Mouse (Mus musculus): ENCODE results near the gene Kank2.
A peak's percentile ranks its signal among the peaks of the same experiment; 100 is the strongest.

Kank2 gene

GRCm38 (mm10) chr9:21748491-21748890 is 50.1 kb downstream of the Kank2 start:
- DNase-seq: no peak

GRCm38 (mm10) chr9:21748033-21748432 is 50.5 kb downstream of the Kank2 start:
- DNase-seq: no peak

- no peak for DNase-seq
Observed at GRCm38 (mm10) chr9:21747238-21747774, 51.2 kb downstream of the Kank2 start.

GRCm38 (mm10) chr9:21741514-21741913 is 57.0 kb downstream of the Kank2 start:
- DNase-seq: no peak

GRCm38 (mm10) chr9:21740427-21740826 is 58.1 kb downstream of the Kank2 start:
- no peak for DNase-seq

GRCm38 (mm10) chr9:21738776-21739175 is 59.8 kb downstream of the Kank2 start:
- no peak for DNase-seq

GRCm38 (mm10) chr9:21737188-21737587 is 61.4 kb downstream of the Kank2 start:
- no peak for DNase-seq

GRCm38 (mm10) chr9:21736580-21736979 is 62.0 kb downstream of the Kank2 start:
- DNase-seq: no peak

- no peak for DNase-seq
Observed at GRCm38 (mm10) chr9:21735126-21735525, 63.4 kb downstream of the Kank2 start.

GRCm38 (mm10) chr9:21733989-21734388 is 64.6 kb downstream of the Kank2 start:
- no peak for DNase-seq

GRCm38 (mm10) chr9:21733446-21733845 is 65.1 kb downstream of the Kank2 start:
- no peak for DNase-seq

- DNase-seq: no peak
Observed at GRCm38 (mm10) chr9:21732288-21732687, 66.3 kb downstream of the Kank2 start.

- no peak for DNase-seq
Observed at GRCm38 (mm10) chr9:21729264-21729663, 69.3 kb downstream of the Kank2 start.

GRCm38 (mm10) chr9:21728261-21728832 is 70.2 kb downstream of the Kank2 start:
- no peak for DNase-seq

- DNase-seq: no peak
Observed at GRCm38 (mm10) chr9:21726218-21726975, 72.1 kb downstream of the Kank2 start.

- DNase-seq: no peak
Observed at GRCm38 (mm10) chr9:21725224-21726121, 73.1 kb downstream of the Kank2 start.

GRCm38 (mm10) chr9:21724147-21724536 is 74.4 kb downstream of the Kank2 start:
- DNase-seq: peak; percentile 84 to 85

- DNase-seq: peak; percentile 54 to 58
Observed at GRCm38 (mm10) chr9:21723377-21724146, 75.0 kb downstream of the Kank2 start, which contains the start of gene Ldlr. Ldlr (plus strand) TSS chr9:21723483.

GRCm38 (mm10) chr9:21721036-21721435 is 77.5 kb downstream of the Kank2 start:
- no peak for DNase-seq

GRCm38 (mm10) chr9:21717015-21717414 is 81.5 kb downstream of the Kank2 start:
- DNase-seq: no peak
